Mouse (Mus musculus) gonadal fat pad, adult 2 months (tissue): ENCODE measurements at regions not wholly inside any gene's neighbourhood (a gene's known extent, or its start where the extent isn't known, plus 50 kb on each side); places are given as distances from the start of the nearest gene placed in this dataset.
"Not testable (repeated sequence)": the region's sequence is repeated elsewhere in the genome, so short reads cannot be mapped to it uniquely, and the experiment has no call there.

ENCODE experiments used
- DNase-seq: peaks from one replicate; pipeline ENCODE4 v3.0.0-alpha.2; 2012; ENCODE audit warnings: low read depth

DNA sequence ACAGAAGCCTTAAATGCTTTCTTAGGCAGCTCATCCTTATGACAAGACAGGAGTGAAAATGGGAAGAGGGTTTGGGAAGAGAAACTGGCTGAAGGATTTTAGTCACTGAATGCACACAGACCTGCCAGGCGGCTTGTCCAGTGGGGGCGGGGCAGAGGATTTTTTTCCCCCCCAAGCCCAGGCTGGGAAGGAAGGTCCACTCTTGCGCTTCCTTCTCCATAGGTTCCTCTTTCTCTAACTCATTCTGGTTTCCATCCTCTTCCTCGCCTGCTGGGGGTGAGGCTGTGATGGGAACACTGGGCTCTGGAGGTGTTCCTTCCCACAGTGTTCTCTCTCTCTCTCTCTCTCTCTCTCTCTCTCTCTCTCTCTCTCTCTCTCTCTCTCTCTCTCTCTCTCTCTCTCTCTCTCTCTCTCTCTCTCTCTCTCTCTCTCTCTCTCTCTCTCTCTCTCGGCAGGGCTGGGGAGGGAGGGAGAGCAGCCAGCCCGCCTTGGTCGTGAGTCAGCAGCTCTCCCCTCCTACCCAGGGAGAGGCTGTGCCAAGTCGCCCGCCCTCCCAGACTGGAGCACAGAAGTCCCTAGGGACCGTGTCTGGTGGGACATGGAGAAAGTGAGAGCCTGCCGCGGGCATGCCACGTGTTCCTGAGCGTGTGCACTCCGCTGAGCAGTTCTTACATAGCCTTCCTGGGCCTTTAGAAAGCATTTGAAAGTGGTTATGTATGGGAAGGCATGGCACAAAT lies 150.0 kb downstream of the Kcnrg start:
- DNase-seq = no peak

DNA sequence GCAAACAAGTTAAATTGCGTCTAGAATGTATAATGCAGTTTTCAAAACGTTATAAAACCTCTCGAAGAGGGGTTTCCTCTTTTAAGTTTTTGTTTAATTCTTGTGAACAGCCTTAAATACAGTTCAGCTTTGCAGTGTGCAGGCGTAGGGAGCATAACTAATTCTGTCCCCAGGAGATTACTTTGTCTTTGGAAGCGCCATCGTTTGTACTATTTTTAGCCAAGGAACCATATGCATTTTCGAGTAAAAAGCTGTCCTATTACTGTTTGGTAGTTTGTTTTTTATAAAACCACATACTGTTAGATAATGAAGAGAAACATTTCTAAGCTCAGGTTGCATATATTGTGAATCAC lies 150.5 kb downstream of the Kcnrg start:
- DNase-seq = no peak

DNA sequence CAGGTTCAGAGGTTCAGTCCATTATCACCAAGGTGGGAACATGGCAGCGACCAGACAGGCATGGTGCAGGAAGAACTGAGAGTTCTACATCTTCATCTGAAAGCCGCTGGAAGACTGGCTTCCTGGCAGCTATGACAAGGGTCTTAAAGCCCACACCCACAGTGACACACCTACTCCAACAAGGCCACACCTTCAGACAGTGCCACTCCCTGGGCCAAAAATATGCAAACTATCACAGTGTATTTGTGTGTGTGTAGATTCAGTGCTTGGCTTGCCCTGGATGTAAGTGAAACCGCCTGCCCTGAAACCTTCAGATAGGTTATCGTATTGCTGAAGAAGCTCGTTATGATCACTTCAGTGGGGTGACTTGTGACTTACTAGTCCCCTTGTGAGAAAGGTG lies 151.3 kb downstream of the Kcnrg start:
- DNase-seq = no peak

DNA sequence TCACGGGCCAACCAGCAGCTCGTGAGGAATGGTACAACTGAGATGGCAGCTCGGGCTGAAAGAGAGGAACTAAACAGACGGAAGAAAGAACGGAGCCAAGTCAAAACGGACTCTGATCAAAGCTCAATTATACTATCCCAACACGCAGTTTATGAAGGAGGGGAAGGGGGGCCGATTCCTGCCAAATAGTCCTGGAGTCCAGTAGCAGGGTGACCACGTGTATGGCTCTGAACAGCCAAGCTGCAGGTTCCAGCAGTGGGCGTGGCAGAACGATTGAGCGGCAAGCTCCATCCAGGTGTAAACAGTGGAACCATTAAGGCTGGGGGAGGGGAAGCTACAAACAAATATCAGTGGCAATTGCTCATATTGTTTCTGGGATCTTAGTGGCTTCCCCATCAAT lies 152.9 kb downstream of the Kcnrg start:
- DNase-seq = not testable (repeated sequence)

DNA sequence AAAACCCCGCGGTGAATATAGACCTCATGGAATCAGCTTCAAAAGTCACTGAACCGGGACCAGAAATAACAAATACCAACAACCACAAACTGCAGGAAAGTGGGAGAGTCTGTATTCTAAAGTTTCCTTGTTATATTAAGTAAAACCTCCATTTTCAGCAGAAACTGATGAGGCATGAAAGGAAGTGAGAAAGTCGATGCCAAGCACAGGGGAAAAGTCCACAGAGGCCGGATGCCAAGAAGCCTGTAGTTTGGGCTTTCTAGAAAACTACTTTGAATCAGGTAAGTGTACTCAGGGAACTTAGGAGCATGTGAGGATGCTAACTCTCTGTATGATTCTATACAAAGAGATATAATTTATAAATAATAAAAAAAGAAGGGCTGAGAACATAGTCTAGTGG lies 154.8 kb downstream of the Kcnrg start:
- no peak for DNase-seq

DNA sequence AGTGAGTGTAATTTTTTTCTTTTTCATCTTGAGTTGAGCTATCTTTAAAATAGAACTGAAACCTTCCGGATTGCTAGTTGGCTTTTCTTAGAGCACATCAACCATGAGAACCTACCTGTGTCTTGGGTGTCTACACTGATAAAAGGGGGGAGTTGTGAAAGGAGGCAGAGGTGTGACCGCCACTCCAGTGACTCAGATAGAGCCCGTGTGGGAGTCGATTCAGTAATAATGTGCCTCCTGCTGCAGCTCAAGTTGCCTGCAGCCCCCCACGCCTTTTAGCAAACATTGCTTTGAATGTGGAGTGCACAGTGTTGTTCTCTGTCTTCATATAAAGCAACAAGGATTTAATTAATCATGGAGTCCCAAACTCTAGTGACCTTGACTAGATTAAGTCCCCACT lies 162.6 kb downstream of the Kcnrg start:
- no peak for DNase-seq

DNA sequence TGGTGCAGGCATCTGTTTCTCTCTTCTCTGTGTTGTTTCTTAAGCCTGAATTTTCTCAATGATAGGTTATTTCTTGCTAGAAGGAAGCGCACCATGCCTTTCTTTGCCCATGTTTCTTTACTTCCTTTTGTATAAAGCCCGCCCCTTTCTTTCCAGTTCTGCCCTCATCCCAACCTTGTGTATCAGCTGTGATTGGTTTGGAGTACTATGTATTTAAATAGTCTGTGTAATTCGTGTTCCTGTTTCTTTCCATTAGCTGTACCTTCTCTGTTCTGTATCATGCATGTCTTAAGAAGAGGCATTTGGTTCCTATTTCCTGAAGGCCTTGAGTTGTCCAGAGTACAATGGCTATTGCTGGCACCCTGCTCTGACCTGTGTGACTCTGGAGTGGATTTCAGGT lies 166.9 kb downstream of the Kcnrg start:
- no peak for DNase-seq

DNA sequence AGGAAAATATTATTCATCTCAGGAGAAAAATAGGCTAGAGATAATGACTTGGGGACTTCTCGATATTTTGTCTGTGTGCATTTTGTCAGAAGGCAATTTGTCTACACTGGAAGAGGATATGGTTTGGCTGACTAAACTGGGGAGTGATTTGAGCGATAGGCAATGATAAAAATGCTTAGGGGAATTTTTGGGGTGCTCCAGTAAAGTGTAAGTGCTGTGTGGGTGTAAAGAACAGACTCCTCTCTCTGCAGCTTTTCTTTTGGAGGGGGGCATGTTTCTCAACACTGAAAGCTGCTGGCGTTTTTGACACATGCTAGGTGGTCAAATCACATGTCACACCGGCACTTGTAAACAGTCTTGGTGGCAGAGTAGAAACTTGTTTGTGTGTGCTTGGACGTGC lies 171.4 kb downstream of the Kcnrg start:
- DNase-seq = no peak

DNA sequence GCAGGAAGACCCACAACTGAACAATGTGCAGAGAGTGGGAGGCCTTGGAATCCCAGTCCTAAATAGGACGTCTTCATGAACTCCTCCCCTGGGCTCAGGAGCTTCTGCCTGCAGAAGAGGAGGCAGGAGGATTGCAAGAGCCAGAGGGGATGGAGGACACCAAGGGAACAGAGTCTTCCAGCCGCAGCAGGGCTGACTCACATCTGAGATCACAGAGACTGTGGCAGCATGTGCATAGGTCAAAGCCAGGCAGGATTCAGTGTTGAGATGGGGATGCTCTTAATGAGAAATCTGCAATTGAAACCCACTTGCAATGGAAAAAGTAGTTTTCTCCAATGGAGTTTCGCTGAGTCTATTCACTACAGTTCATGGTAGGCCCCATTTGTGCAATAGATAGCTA lies 175.9 kb downstream of the Kcnrg start:
- no peak for DNase-seq

DNA sequence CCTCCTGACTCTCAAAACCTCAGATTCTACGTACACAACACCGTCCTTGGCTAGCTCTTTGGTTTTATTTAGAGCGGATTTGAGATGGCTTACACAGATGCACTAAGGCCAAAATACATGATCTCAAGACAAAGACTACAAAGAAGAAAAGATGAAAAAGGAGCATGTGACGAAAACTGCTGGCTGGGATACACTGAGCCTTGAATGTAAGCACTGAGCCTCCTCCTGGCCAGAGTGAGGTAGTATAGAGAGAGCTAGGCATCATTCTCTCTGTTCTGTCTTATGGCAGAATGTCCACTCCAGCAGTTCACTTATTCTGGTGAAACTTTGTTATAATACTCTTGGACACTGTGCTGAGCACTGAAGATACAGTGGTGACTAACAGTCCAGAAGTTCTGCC lies 177.4 kb downstream of the Kcnrg start:
- DNase-seq = no peak

DNA sequence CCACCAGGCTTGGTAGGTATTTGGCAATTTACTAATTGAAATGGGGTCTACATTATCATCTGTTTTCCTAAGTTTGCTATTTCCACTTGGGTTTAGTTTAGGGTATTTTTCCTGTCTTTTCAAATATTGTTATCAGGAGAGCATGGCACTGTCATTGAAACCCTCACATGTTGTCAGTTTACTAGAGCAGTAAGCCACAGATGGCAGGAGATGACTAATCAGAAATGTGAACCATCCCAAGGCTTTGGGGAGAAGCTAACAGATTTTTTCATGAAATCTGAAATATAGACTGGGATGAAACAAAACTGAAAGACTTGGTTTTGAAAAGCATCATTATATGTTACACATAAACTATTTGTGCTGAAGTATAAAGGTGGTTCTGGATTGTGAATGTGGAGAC lies 178.8 kb downstream of the Kcnrg start:
- DNase-seq = no peak

DNA sequence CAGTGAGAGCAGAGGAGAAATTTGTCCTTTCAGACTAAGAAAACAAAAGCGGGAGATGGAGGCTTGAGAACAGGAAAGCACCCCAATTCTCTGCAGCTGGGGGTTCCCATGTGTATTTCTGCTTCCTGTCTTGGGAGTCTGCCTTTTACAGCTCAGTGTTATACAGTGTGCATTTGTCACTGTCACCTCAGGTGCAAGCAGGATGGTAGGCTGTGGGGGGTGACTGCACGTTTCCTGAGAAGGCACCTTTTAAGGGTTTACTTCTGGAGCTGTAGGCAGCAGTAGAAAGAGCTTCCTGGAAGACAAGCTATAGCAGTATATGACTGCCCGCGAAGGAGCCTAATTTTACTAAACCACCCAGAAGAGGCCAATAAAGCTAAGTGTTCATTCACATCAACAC lies 180.5 kb downstream of the Kcnrg start:
- DNase-seq = no peak

DNA sequence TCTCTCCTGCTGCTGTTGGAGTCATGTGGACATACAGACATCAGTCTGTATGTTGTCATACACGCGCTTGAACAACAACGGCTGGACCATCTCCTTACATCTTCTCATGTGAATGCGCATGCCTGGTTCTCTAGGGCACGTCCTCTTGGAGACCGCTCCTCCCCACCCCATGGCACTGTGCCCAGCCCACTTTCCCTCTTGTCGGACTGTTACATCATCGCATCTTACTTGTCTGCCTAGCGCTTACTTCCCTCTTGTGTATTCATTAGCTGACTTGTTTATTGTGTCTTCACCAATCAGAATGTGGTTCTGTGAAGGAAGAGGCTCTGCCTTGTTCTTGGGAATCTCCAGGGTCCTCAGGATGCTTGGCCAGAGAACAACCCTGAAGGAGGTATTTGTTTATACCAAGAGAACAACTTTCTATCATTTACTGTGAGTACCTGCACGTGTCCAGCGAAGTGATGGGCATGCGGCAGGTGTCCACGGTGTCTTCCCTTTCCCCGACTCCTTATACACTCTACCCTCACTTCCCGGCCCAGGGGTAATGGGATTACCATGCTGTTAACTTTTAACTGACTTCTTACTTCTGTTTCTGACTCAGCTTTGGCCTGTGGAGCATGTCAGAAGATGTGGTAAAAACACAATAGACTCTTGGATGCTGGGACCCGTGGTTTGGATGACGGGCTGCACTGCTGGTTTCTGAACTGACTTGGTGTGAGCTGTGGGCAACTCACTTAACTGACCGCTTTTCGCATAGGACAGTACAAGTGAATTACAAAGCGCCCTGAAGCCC lies 181.9 kb downstream of the Kcnrg start:
- DNase-seq = no peak

DNA sequence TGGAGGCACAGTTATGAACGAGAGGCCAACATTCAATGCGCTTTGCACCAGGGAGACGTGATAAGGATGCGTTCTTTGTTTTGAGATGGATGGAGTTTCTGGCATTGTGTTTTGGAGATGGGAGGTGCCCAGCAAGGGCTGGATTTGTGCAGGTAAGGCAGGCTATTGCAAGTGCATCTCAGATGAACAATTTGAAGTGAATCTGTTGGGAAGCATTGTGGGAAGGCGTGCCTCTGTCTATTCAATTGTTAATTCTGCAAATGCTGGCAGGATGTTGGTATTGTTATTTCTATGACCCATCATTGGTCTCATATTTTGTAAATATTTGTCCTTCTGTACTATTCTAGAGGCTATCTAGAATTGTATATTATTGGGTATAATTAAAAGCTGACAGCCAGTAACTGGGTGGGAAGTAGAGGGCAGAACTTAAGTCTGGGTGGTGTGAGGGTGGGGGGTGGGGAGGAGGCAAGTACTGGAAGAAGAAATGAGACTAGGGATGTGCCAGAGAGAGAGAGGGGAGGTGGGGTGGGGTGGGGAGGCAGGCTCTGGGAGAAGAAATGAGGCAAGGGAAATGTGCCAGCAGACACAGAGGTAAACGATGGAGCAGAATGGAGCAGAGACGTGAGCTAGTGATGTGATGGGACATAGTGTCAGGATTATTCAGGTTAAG lies 188.9 kb downstream of the Kcnrg start:
- DNase-seq = no peak

DNA sequence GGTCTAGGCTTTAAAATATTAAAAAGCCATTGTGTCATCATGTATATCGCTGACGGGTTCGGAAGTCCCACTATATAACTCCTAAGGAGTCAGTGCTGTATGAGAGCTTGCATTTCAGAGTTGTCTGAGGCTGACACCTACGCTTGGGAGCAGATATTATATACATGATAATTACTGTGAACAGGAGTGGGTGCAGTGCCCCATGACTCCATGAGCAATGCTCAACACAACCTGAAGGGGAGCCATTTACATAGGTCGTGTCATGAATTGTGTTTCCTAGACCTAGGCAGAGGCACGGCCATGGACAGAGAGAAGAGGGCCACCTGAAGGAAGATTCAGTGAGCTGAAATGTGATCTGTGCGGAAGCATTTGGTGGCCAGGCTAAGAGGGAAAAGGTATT lies 189.4 kb downstream of the Kcnrg start:
- no peak for DNase-seq

DNA sequence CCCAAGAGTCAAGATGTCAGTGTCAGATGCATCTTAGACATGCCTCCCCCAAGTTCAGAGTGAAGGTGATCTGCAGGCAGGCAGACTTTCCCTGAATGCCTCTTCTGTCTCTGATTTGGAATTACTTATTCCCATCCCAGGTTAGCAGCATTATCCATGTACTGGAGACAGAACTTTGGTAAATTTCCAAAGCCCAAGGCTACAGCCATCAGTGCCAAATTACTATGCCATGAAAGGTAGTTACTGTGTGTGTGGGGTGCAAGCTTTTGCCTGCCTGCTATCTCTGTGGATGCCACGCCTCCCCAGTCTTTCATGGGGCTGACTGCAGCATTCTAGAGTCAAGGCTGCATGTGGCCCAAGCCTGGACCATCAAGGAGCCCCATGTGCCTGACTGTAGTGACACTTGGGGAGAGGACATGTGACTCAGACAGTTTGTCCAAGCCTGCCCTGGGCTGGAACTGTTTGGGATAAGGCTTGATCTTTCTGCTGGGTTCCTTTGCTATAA lies 196.2 kb downstream of the Kcnrg start:
- DNase-seq = peak; percentile 17

DNA sequence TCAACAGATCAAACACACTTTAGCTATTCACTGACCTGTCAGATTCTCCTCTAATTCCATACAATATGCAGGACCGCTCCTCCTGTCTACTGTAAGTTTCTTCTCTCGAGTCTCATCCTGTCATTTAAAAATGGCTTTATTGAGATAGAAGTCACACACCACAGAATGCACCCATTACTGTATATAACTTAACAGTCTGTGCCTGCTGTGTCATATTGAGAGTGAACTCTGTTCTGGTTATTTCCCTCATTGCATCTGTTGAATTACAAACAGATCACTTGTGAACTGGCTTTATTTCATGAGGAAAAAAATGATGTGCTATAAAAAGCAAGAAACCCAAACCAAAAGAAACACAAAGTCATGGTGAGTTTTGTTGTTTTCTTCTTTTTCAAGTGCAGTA lies 198.2 kb downstream of the Kcnrg start:
- no peak for DNase-seq

DNA sequence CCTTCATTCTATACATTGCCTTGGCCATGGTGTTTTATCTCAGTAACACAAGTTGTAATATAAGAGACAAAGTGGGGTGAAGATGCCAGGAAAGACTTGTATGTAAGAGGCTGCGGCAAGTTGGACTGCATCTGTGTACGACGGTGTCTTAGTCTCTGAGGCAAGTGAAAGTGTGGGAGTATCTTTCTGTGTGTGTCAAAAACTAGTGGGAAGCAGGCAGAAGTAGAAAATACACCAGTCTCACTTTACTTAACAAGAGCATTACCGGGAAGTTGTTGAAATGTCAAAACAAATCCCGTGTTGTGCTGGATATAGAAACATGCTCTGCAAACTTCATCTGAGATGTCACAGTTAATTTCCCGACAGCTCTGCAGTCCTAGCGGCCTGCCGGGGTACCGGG lies 200.9 kb downstream of the Kcnrg start:
- DNase-seq = no peak

DNA sequence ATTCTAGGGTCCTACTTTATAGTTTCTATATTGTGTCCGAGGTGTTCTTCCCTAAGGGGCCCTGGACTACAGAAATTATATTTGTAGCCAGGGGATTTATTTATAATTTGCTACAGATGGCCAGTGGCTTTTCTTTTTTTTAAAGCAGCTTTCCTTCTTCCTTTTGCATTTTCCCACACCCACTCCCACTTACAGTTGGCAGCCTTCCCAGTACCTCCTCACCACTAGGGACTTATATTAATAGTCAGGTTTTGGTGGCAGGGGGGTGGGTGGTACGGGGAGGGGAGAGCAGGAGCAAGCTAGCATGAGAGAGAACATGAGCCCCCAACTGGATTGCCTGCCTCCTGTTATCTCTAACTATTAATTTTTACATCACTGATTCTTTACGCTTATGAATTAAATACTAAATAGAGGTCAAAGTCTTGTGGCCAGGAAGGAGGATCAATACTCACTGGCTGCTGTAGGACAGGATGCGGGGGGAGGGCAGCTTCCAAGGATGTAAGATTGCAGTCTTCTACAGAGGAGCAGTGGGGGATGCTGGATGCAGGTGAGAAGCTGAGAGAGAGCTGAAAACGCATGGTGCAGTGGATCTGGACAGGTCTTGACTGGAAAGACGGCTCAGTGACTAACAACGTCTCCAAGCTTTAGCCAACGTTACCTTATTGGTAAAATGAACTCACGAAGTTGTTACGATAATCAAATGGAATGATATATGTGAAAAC lies 202.6 kb downstream of the Kcnrg start:
- no peak for DNase-seq

DNA sequence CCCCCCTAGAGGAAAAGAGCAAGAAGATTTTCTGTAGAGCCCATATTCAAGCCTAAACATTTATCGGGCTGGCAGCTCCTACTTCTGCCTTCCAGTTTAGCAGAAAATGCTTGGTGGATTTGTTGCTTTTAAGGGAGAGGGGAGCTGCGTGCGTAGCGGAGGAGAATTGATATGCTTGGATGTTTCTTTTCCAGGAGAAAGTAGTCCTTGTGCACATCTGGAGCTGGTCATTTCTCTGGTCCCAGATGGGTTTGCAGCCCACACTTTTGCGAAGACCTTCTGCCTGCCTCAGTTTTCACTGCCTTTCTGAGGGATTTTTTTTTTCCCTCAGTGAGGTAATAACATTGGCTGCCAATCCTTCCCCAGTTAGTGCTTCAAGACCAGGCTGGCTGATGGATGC lies 203.6 kb downstream of the Kcnrg start:
- no peak for DNase-seq

DNA sequence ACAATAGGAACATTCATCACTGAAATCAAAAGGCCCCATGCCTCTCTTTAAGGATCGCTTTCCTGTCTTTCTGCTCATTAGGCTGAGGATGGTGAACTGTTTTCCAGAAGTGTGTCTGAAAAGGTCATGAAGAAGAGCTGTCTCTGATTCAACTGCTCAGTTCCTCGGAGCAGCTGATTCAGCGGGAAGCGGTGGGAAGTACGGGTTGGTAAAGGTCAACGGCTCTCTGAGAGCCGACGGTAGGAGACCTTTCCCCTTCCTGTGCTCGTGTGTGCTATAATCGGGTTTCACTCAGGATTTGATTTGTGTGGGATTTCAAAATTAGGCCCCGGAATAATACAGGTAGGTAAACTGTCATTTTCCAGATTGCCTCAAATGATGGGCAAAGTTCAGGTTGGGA lies 210.5 kb downstream of the Kcnrg start:
- no peak for DNase-seq

DNA sequence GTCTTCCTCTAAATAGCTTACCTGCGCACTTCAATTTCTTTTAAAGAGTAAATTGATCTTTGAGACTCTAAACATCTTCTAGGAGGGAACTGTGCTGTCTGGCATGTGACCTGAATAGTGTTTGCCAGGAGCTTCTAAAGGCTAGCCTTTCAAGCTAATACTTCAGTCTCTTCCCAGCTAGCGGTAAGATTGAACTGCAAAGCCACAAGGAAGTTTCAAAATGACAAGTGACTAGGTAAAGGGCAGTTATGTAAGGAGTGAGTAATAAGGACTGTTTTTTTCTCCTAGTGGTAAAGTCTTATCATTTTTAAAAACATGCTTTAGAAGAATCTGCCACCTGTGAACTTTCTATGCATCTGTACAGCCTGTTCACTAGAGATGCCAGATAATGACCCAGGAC lies 211.1 kb downstream of the Kcnrg start:
- no peak for DNase-seq
